Mouse (Mus musculus) frontal cortex, postnatal 36 days (tissue): ENCODE measurements at regions not wholly inside any gene's neighbourhood (a gene's known extent, or its start where the extent isn't known, plus 50 kb on each side); places are given as distances from the start of the nearest gene placed in this dataset.

Source experiments
- DNase-seq, 2 experiments: peaks; one replicate each; pipeline ENCODE4 v3.0.0; 2022; ENCODE audit warnings: low spot score in 2 of 2

- DNase-seq = peak in 1 of 2 experiments; percentile 3
Measured at GRCm38 (mm10) chr2:47945061-47945460, 868.8 kb upstream of the Acvr2a start.

DNA sequence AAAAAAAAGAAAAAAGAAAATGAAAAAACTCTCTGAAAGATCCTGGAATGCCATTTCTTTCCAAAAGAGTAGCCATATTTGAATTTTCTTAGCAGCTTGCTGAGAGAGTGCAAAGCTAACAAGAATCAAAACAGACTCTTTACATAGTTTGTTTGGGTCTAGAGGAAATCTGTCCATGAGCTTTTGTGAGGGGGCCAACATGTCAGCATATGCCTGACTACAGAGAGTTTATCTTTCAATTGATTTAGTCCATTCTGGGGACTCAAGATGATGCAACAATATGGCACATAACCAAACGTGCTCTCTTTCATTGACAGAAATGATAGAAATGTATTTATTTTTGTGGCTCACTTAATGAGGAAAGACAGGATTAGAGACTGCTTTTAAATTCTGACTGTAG, 822.8 kb upstream of the Acvr2a start:
- no peak for DNase-seq

GRCm38 (mm10) chr2:47994185-47994584, 819.7 kb upstream of the Acvr2a start:
- DNase-seq = no peak

- no peak for DNase-seq
Measured at GRCm38 (mm10) chr2:48001230-48001629, 812.7 kb upstream of the Acvr2a start.

- DNase-seq = peak; percentile 3 to 69
Measured at GRCm38 (mm10) chr2:48001800-48002507, 812.0 kb upstream of the Acvr2a start.

DNA sequence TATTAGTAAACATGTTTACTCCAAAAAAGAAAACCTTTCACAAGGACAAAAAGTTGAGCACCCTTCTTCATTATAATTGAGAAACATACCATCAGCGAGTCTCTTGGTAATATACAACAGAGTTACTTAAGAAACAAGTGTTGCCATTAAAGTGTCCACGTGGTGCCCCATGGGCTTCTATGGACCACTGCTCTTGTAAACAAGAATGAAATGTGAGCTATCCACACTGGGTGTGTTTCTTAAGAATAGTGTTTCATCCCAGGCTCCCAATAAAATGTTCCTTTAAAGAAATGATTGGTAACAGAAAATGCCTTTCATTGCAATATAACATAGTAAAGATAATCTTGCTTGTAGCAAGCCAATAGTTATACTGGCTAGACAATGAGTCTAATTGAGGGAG, 803.6 kb upstream of the Acvr2a start:
- DNase-seq = no peak

DNA sequence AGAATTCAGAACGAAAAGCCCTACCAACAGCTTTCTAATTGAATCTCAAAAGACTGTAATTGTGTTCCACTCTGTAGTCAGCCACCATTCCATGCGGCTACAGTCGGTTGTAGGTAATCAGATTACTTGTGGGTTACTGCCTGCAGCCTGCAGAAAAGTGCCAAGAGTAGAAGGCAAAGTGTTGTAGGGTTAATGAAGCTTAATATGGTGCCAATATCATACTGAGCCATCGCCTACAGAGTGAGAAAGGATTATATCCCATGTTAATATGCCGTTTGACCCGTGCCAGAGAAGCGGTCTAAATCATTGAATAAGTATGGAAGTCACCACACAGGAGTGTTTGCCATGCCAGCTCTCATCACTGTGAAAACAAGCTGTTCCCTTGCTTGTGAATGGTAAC, 786.4 kb upstream of the Acvr2a start:
- DNase-seq = no peak

DNA sequence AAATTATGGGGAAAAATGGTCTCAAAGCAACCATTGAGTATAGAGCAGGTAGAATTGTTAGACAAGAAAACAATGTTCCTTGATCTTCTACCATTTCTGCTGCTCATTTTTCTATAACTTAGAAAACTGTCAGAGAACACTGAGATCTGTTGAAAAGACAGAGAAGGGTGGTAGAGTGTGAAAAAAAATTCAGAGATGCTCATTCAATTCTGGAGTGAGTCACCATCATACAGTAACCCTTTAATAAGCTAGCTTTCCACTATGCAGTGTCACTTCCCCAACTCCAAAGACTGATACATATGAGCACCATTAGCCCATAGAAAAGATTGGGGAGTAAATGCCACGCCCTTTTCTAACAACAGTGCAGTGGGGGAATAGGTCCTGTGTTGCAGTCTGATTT, 752.5 kb upstream of the Acvr2a start:
- no peak for DNase-seq

DNA sequence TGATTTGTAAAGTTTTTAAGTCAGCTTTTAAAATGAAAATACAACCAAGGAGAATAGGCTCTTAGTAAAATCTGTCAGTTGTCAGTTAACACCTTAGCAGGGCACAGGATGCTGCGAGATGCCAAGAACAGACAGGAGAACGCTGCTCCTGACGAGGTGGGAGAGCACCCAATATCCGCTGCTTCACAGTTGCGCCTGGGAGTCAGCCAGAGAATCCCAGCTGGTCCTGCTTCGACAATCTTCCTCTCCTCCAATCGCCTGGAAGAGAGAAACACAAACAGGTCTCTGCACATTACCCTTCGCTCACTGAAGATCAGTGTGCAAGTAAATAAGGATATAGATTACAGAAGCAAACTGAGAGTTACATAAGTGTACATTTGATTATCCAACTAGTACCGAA, 750.5 kb upstream of the Acvr2a start:
- peak; percentile 29 to 38 for DNase-seq

DNA sequence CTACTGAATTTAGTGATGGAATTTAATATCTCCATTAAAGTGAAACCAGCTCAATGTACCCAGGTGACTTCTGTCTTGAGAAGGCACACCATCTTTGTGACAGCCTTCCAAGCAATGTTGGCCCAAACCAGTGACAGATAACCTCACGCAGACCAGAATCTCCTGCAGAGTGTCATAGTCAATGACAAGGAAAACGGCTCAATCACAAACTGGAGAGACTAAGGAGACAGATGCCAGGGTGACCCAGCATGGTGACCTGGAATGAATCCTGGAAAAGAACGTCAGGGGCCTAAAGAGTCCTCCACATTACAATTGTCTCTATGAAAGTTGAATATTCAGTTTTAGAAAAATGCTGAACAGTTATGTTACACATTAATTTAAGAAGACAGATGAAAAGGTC, 748.7 kb upstream of the Acvr2a start:
- no peak for DNase-seq

DNA sequence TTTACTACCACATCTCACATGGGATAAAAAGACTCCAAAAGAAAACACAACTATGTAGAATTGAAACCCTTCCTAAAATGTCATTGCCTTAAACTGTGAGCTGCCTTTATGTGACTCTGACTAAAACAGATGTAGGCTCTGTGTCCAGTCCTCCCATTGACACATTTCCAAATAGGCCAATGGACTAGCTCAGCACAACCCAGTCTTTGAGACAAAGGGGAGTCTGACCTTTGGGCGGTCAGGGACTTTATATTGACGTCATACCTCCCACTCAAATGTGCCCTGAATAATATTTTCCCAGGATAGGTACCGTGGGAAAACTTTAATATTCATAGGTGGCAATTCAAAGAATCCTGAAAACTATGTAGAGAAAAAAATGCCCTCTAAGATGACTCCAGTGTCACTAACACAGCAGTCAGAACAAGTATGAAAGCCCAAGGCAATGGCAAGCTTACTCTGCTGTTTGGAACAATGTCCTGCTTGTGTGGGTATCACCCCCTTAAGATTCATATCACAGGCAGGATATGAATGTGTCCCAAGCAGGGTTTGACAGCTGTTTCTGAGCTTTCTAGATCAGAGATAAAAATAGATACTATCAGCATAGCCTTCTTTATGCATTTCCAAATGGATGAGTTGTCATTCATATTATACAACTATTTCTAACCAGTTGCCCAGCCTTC, 731.6 kb upstream of the Acvr2a start:
- no peak for DNase-seq

GRCm38 (mm10) chr2:48098287-48098686, 715.6 kb upstream of the Acvr2a start:
- no peak for DNase-seq

GRCm38 (mm10) chr2:48098931-48099531, 714.9 kb upstream of the Acvr2a start:
- peak; percentile 16 to 52 for DNase-seq

- DNase-seq = peak in 1 of 2 experiments; percentile 3
Measured at GRCm38 (mm10) chr2:48123662-48124061, 690.2 kb upstream of the Acvr2a start.

DNA sequence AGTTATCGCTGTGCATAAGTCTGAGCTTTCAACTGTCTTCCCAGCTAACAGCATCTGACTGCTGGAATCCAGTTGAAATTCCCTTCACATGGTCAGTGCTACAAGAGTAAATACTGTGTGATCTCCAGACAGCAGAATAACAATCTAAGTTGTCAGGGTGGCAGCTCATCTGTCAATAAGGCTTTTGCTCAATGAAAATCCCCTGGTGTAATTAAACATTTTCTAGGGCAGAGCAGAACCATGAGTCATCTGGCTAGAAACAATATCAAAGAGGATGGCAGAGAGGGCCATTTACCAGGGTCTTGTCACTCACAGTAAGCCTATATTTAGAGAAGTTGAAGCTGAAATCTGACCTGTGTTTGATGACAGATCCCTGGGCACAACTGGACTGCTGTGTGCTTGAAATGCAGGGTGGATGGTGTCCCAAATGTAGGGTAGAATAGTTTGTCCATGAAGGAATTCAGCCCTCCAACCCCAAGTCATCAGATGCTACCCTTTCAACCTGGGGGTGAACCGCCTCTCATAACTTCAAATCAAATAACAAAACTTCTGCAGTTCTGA, 675.8 kb upstream of the Acvr2a start:
- DNase-seq = no peak

- no peak for DNase-seq
Measured at GRCm38 (mm10) chr2:48141281-48141680, 672.6 kb upstream of the Acvr2a start.

DNA sequence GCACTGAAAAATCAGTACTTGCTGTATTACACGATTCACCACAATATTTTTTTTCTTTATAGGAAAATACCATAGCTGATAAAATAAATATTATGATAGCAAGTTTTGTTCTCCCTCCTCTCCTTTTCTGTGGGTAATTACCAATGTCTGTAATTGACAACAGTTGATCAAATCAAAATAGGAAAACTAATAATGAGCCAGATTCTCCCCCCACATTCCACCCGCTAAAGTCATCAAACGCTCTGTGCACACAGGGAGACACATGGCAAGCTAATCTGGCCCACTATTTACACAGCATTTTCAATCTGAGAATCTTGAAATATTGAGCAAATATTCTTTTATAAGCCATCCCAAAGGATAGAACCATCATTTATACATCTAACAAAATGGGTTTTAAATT, 659.2 kb upstream of the Acvr2a start:
- DNase-seq = no peak

DNA sequence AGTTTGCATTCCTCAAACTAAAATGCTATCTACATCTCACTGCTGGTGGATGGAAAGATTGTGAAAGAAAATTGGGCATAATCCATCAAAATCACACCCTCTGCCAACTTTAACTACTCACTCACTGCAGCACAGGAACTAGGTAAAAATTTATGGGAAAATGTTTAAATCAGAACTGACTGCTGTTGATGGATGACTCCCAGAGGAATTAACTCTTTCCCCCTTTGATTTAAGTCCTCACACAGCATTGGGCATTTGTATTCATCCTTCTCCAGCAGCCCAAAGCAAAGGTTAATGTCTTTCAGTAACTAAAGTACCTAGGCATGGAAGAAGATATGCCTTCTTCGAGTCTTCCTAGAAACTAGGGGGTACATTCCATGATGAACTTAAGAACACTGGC, 641.3 kb upstream of the Acvr2a start:
- no peak for DNase-seq

GRCm38 (mm10) chr2:48186161-48186560, 627.7 kb upstream of the Acvr2a start:
- DNase-seq = no peak

DNA sequence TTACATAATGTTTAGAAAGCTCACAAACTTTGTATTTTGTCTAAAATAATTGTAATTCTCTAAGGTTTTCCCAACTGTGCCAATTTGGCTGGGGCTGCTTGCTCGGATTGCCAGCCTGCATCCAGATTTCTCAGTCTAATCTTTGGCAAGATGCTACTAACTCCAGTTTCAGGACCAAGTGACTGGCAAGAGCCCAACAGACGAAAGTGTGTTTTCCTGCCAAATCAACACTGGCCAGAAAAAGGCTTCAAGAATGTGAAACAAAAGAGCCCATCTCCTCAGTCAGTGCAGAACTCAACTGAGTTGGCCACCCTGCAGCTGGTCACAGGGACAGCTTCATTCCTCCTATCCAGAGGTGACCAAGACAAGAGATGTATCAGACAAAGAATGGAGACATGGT, 627.3 kb upstream of the Acvr2a start:
- DNase-seq = peak; percentile 45 to 80

DNA sequence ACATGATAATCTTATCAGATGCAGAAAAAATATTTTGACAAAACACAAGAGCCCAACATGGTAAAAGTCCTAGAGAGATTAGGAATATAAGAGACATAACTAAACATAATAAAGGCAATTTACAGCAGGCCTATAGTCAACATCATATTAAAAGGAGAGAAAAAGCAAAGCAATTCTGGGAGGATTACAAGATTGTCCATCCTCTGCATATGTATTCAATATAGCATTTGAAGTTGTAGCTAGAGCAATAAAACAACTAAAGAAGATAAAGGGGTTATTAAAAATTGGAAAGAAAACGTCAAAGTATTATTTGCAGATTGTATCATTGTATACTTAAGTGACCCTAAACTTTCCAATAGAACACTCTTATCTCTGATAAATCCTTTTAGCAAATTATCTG, 602.1 kb upstream of the Acvr2a start:
- no peak for DNase-seq

DNA sequence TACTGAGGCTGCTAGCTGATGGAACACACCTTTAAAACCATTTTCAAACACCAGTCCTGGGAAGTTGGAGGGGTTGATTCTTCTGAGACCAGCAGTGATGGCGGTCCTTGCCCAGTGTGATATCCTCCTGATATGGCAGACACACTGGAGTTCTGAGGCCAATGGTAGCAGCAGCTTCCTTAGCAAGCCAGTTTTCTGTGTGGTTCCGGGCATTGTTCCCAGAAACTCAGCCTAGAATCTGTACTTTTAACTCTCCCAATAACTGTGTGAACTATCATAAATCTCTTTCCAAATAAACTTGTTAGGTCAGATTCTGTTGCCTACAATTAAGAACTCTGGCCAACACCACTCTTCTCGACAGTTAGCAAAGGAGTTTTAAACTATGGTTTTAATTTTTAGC, 593.1 kb upstream of the Acvr2a start:
- DNase-seq = no peak
